In genomic region chr11:84829495-84829894, GRCm38 (mm10) we compare ENCODE assay signal across 7 mouse cellular contexts. TPM values are rescaled to one million over a fixed set of nuclear protein-coding genes. Genes with fewer than 3 reads are reported as not detected.
DNase-seq lines count a peak whose midpoint lies in the region; ATAC-seq and TF ChIP-seq lines count a peak whose summit lies in the region.
"Not testable (repeated sequence)": the region's sequence is repeated elsewhere in the genome, so short reads cannot be mapped to it uniquely, and the experiment has no call there.

No protein-coding gene starts in this region.

- not testable (repeated sequence) for H3K4me1 ChIP-seq in bone marrow, adult 2 months (ENCODE audit: control insufficient read depth, insufficient read depth, low read length); forebrain, embryonic 11.5 days (replicated peaks; ENCODE audit: control insufficient read depth, insufficient read depth, low read length); limb, embryonic 14.5 days (ENCODE audit: control insufficient read depth, insufficient read depth, low read length); lung, postnatal 0 days (ENCODE audit: insufficient read depth, low read depth, low read length); neural tube, embryonic 12.5 days
- peaks cover 19 to 35% of the 10 kb centered on the region in 2 experiments for H3K4me1 ChIP-seq in heart, embryonic 14.5 days (ENCODE audit: control insufficient read depth in 2 of 2, insufficient read depth in 2 of 2, low read length in 2 of 2)
- peaks cover 20% of the 10 kb centered on the region for H3K4me1 ChIP-seq in intestine, embryonic 15.5 days (replicated peaks)

- DNase-seq in forebrain, embryonic 11.5 days (ENCODE audit: low spot score); limb, embryonic 14.5 days (ENCODE audit: low spot score): not testable (repeated sequence)
- peak; percentile 23 for DNase-seq in lung, postnatal 0 days (ENCODE audit: low spot score)

- H3K27ac ChIP-seq in bone marrow, adult 2 months (ENCODE audit: control insufficient read depth, insufficient read depth, low read depth, low read length, poor library complexity), result peak overlapping the region; percentile 94
- not testable (repeated sequence) for H3K27ac ChIP-seq in forebrain, embryonic 11.5 days (ENCODE audit: low read depth, low read length)
- peak overlapping the region; percentile 71 to 93 for H3K27ac ChIP-seq in heart, embryonic 14.5 days (replicated peaks in 1 of 2; ENCODE audit: control insufficient read depth in 1 of 2, insufficient read depth in 1 of 2, low read depth in 2 of 2, low read length in 2 of 2)
- peak overlapping the region; percentile 86 for H3K27ac ChIP-seq in intestine, embryonic 15.5 days
- peak overlapping the region; percentile 82 for H3K27ac ChIP-seq in limb, embryonic 14.5 days (replicated peaks; ENCODE audit: low read depth, low read length)
- peak overlapping the region; percentile 75 for H3K27ac ChIP-seq in lung, postnatal 0 days (ENCODE audit: low read length)
- 0 out of 2 replicates have a peak overlapping the region, but pooled peaks have one; percentile 1 for H3K27ac ChIP-seq in neural tube, embryonic 12.5 days

- H3K4me2 ChIP-seq in forebrain, embryonic 11.5 days (ENCODE audit: low read depth, low read length, severe bottlenecking), result peak overlapping the region; percentile 99
- H3K4me2 ChIP-seq in heart, embryonic 14.5 days (ENCODE audit: low read length), result peak overlapping the region; percentile 82
- peak overlapping the region; percentile 89 for H3K4me2 ChIP-seq in intestine, embryonic 15.5 days (replicated peaks)
- H3K4me2 ChIP-seq in limb, embryonic 14.5 days (replicated peaks; ENCODE audit: low read depth, low read length, severe bottlenecking), result peak overlapping the region; percentile 83
- peak overlapping the region; percentile 94 for H3K4me2 ChIP-seq in lung, postnatal 0 days (replicated peaks; ENCODE audit: low read depth, low read length)
- peak overlapping the region; percentile 95 for H3K4me2 ChIP-seq in neural tube, embryonic 12.5 days (replicated peaks)

- 55% methylated on average over 11 of the region's 11 CpGs for WGBS in bone marrow, adult 2 months
- 79% methylated on average over 11 of the region's 11 CpGs for WGBS in forebrain, embryonic 11.5 days
- 67% methylated on average over 11 of the region's 11 CpGs for WGBS in heart, embryonic 14.5 days
- 62% methylated on average over 11 of the region's 11 CpGs for WGBS in intestine, embryonic 15.5 days
- WGBS in limb, embryonic 14.5 days, result 76% methylated on average over 11 of the region's 11 CpGs
- 59% methylated on average over 11 of the region's 11 CpGs for WGBS in lung, postnatal 0 days
- WGBS in neural tube, embryonic 12.5 days, result 82% methylated on average over 11 of the region's 11 CpGs

- peak overlapping the region; percentile 72 for H3K9ac ChIP-seq in forebrain, embryonic 11.5 days (ENCODE audit: low read length)
- peak overlapping the region; percentile 93 for H3K9ac ChIP-seq in heart, embryonic 14.5 days (ENCODE audit: low read length)
- H3K9ac ChIP-seq in intestine, embryonic 15.5 days, result peak overlapping the region; percentile 83; the same call in 1 of the 2 replicates
- peak overlapping the region; percentile 73 for H3K9ac ChIP-seq in limb, embryonic 14.5 days (ENCODE audit: low read depth, low read length, severe bottlenecking)
- H3K9ac ChIP-seq in lung, postnatal 0 days (replicated peaks; ENCODE audit: low read depth), result peak overlapping the region; percentile 62; the same call in 1 of the 2 replicates
- peak overlapping the region; percentile 77 for H3K9ac ChIP-seq in neural tube, embryonic 12.5 days

- not testable (repeated sequence) for H3K36me3 ChIP-seq in forebrain, embryonic 11.5 days (ENCODE audit: control insufficient read depth, insufficient read depth, low read length); lung, postnatal 0 days (ENCODE audit: insufficient read depth, low read length)
- H3K36me3 ChIP-seq in heart, embryonic 14.5 days (ENCODE audit: control insufficient read depth, insufficient read depth, low read length), result peaks cover 49% of the 10 kb centered on the region
- H3K36me3 ChIP-seq in intestine, embryonic 15.5 days, result peaks cover 10% of the 10 kb centered on the region
- H3K36me3 ChIP-seq in limb, embryonic 14.5 days (ENCODE audit: control insufficient read depth, insufficient read depth, low read length), result peaks cover 33% of the 10 kb centered on the region
- peaks cover 29% of the 10 kb centered on the region for H3K36me3 ChIP-seq in neural tube, embryonic 12.5 days

- not testable (repeated sequence) for TF ChIP-seq CTCF in bone marrow, adult 2 months (IDR thresholded peaks at IDR 0.05; ENCODE audit: control insufficient read depth, insufficient read depth, low read length); lung, postnatal 0 days (IDR thresholded peaks at IDR 0.05)

- H3K4me3 ChIP-seq in bone marrow, adult 2 months (replicated peaks; ENCODE audit: control insufficient read depth, low read depth, low read length), result peak overlapping the region; percentile 98
- H3K4me3 ChIP-seq in forebrain, embryonic 11.5 days (ENCODE audit: low read depth, low read length), result not testable (repeated sequence)
- H3K4me3 ChIP-seq in heart, embryonic 14.5 days (ENCODE audit: control insufficient read depth in 1 of 2, insufficient read depth in 1 of 2, low read depth in 1 of 2, low read length in 2 of 2), result peak overlapping the region; percentile 87 to 98
- H3K4me3 ChIP-seq in intestine, embryonic 15.5 days (replicated peaks), result peak overlapping the region; percentile 88
- H3K4me3 ChIP-seq in limb, embryonic 14.5 days (replicated peaks; ENCODE audit: low read length), result peak overlapping the region; percentile 78
- H3K4me3 ChIP-seq in lung, postnatal 0 days (ENCODE audit: low read depth, low read length), result peak overlapping the region; percentile 83; the same call in 1 of the 2 replicates
- peak overlapping the region; percentile 57 for H3K4me3 ChIP-seq in neural tube, embryonic 12.5 days

- not testable (repeated sequence) for ATAC-seq in forebrain, embryonic 11.5 days (replicated peaks; ENCODE audit: low FRiP score); heart, embryonic 14.5 days (ENCODE audit: insufficient number of reproducible peaks, insufficient read depth, low FRiP score, low read depth); limb, embryonic 14.5 days (ENCODE audit: low FRiP score, low read depth); neural tube, embryonic 12.5 days (ENCODE audit: low FRiP score, low read depth)
- peak; percentile 7; the same call in 1 of the 2 replicates for ATAC-seq in intestine, embryonic 15.5 days
- ATAC-seq in lung, postnatal 0 days, result peak; percentile 5; the same call in 1 of the 2 replicates

- not testable (repeated sequence) for TF ChIP-seq POLR2A in bone marrow, adult 2 months (IDR thresholded peaks at IDR 0.05; ENCODE audit: borderline replicate concordance, control insufficient read depth, low read depth, low read length); limb, embryonic 14.5 days (IDR thresholded peaks at IDR 0.05; ENCODE audit: borderline replicate concordance, extremely low read depth, insufficient read depth, insufficient read length)

- H3K27me3 ChIP-seq in forebrain, embryonic 11.5 days (ENCODE audit: control insufficient read depth, insufficient read depth, low read length); heart, embryonic 14.5 days (ENCODE audit: control insufficient read depth, insufficient read depth, low read length); intestine, embryonic 15.5 days (replicated peaks); limb, embryonic 14.5 days (ENCODE audit: control insufficient read depth, insufficient read depth, low read length); lung, postnatal 0 days (replicated peaks; ENCODE audit: insufficient read depth, low read length); neural tube, embryonic 12.5 days (replicated peaks): not testable (repeated sequence)

- not testable (repeated sequence) for TF ChIP-seq EP300 in lung, postnatal 0 days (IDR thresholded peaks at IDR 0.05)

- H3K9me3 ChIP-seq in forebrain, embryonic 11.5 days (ENCODE audit: control insufficient read depth, low read length); heart, embryonic 14.5 days (ENCODE audit: control insufficient read depth, low read length); intestine, embryonic 15.5 days; limb, embryonic 14.5 days (ENCODE audit: control insufficient read depth, low read length); lung, postnatal 0 days (ENCODE audit: low read length); neural tube, embryonic 12.5 days: not testable (repeated sequence)

RNA-seq across cellular contexts. Expression of gene Dhrs11, which starts 0.7 kb away (rescaled TPM):
- polyA plus RNA-seq in bone marrow, adult 2 months (2011; ENCODE audit: insufficient read depth, insufficient read length, low replicate concordance, missing spikeins), result 144 and 158 TPM in 2 replicates
- 12.6 TPM in 2 replicates for polyA plus RNA-seq in forebrain, embryonic 11.5 days (2014; fragmentation: Nextera tagmentation; extraction: Ambion mirVana)
- 46.5 and 56.5 TPM in 2 replicates for polyA plus RNA-seq in heart, embryonic 14.5 days (2014; fragmentation: Nextera tagmentation; extraction: Ambion mirVana)
- 64.4 and 78.1 TPM in 2 replicates for polyA plus RNA-seq in intestine, embryonic 15.5 days (2015; fragmentation: Nextera tagmentation; extraction: Ambion mirVana)
- polyA plus RNA-seq in limb, embryonic 14.5 days (2012; rRNA removed), result 22.6 and 29.7 TPM in 2 replicates
- 11.5 and 16.2 TPM in 2 replicates for polyA plus RNA-seq in limb, embryonic 14.5 days (2014; fragmentation: Nextera tagmentation; extraction: Ambion mirVana)
- 9.1 and 9.3 TPM in 2 replicates for polyA plus RNA-seq in lung, postnatal 0 days (2015; fragmentation: Nextera tagmentation; extraction: Ambion mirVana)
- polyA plus RNA-seq in neural tube, embryonic 12.5 days (2016; fragmentation: Nextera tagmentation; extraction: Ambion mirVana), result 8.2 and 8.9 TPM in 2 replicates

RNA-seq across cellular contexts. Expression of gene Mrm1, which starts 10.2 kb away (rescaled TPM):
- 39.1 and 41.7 TPM in 2 replicates for polyA plus RNA-seq in bone marrow, adult 2 months (2011; ENCODE audit: insufficient read depth, insufficient read length, low replicate concordance, missing spikeins)
- 12.3 and 13.7 TPM in 2 replicates for polyA plus RNA-seq in forebrain, embryonic 11.5 days (2014; fragmentation: Nextera tagmentation; extraction: Ambion mirVana)
- 17.5 and 20.5 TPM in 2 replicates for polyA plus RNA-seq in heart, embryonic 14.5 days (2014; fragmentation: Nextera tagmentation; extraction: Ambion mirVana)
- polyA plus RNA-seq in intestine, embryonic 15.5 days (2015; fragmentation: Nextera tagmentation; extraction: Ambion mirVana), result 16.0 and 16.3 TPM in 2 replicates
- 10.9 and 11.8 TPM in 2 replicates for polyA plus RNA-seq in limb, embryonic 14.5 days (2012; rRNA removed)
- 10.6 and 11.8 TPM in 2 replicates for polyA plus RNA-seq in limb, embryonic 14.5 days (2014; fragmentation: Nextera tagmentation; extraction: Ambion mirVana)
- 5.3 and 6.5 TPM in 2 replicates for polyA plus RNA-seq in lung, postnatal 0 days (2015; fragmentation: Nextera tagmentation; extraction: Ambion mirVana)
- 8.9 and 10.5 TPM in 2 replicates for polyA plus RNA-seq in neural tube, embryonic 12.5 days (2016; fragmentation: Nextera tagmentation; extraction: Ambion mirVana)

RNA-seq across cellular contexts. Expression of gene Ggnbp2, which starts 41.1 kb away (rescaled TPM):
- polyA plus RNA-seq in bone marrow, adult 2 months (2011; ENCODE audit: insufficient read depth, insufficient read length, low replicate concordance, missing spikeins), result 67.9 and 113 TPM in 2 replicates
- polyA plus RNA-seq in forebrain, embryonic 11.5 days (2014; fragmentation: Nextera tagmentation; extraction: Ambion mirVana), result 68.3 and 68.7 TPM in 2 replicates
- 49.9 and 54.4 TPM in 2 replicates for polyA plus RNA-seq in heart, embryonic 14.5 days (2014; fragmentation: Nextera tagmentation; extraction: Ambion mirVana)
- 78.7 and 83.1 TPM in 2 replicates for polyA plus RNA-seq in intestine, embryonic 15.5 days (2015; fragmentation: Nextera tagmentation; extraction: Ambion mirVana)
- polyA plus RNA-seq in limb, embryonic 14.5 days (2012; rRNA removed), result 86.7 and 105 TPM in 2 replicates
- 67.3 and 69.9 TPM in 2 replicates for polyA plus RNA-seq in limb, embryonic 14.5 days (2014; fragmentation: Nextera tagmentation; extraction: Ambion mirVana)
- polyA plus RNA-seq in lung, postnatal 0 days (2015; fragmentation: Nextera tagmentation; extraction: Ambion mirVana), result 56.4 and 57.3 TPM in 2 replicates
- polyA plus RNA-seq in neural tube, embryonic 12.5 days (2016; fragmentation: Nextera tagmentation; extraction: Ambion mirVana), result 80.0 and 93.3 TPM in 2 replicates

RNA-seq across cellular contexts. Expression of gene Myo19, which starts 50.5 kb away (rescaled TPM):
- polyA plus RNA-seq in bone marrow, adult 2 months (2011; ENCODE audit: insufficient read depth, insufficient read length, low replicate concordance, missing spikeins), result 4.3 and 8.1 TPM in 2 replicates
- polyA plus RNA-seq in forebrain, embryonic 11.5 days (2014; fragmentation: Nextera tagmentation; extraction: Ambion mirVana), result 11.8 and 13.6 TPM in 2 replicates
- 5.8 and 6.6 TPM in 2 replicates for polyA plus RNA-seq in heart, embryonic 14.5 days (2014; fragmentation: Nextera tagmentation; extraction: Ambion mirVana)
- polyA plus RNA-seq in intestine, embryonic 15.5 days (2015; fragmentation: Nextera tagmentation; extraction: Ambion mirVana), result 7.6 and 7.8 TPM in 2 replicates
- polyA plus RNA-seq in limb, embryonic 14.5 days (2012; rRNA removed), result 29.2 and 36.3 TPM in 2 replicates
- 11.0 and 11.3 TPM in 2 replicates for polyA plus RNA-seq in limb, embryonic 14.5 days (2014; fragmentation: Nextera tagmentation; extraction: Ambion mirVana)
- polyA plus RNA-seq in lung, postnatal 0 days (2015; fragmentation: Nextera tagmentation; extraction: Ambion mirVana), result 2.6 and 3.3 TPM in 2 replicates
- 8.2 and 8.8 TPM in 2 replicates for polyA plus RNA-seq in neural tube, embryonic 12.5 days (2016; fragmentation: Nextera tagmentation; extraction: Ambion mirVana)

RNA-seq across cellular contexts. Expression of gene Pigw, which starts 50.6 kb away (rescaled TPM):
- polyA plus RNA-seq in bone marrow, adult 2 months (2011; ENCODE audit: insufficient read depth, insufficient read length, low replicate concordance, missing spikeins), result 2.7 and 2.9 TPM in 2 replicates
- 3.7 and 3.9 TPM in 2 replicates for polyA plus RNA-seq in forebrain, embryonic 11.5 days (2014; fragmentation: Nextera tagmentation; extraction: Ambion mirVana)
- polyA plus RNA-seq in heart, embryonic 14.5 days (2014; fragmentation: Nextera tagmentation; extraction: Ambion mirVana), result 2.8 and 3.0 TPM in 2 replicates
- polyA plus RNA-seq in intestine, embryonic 15.5 days (2015; fragmentation: Nextera tagmentation; extraction: Ambion mirVana), result 2.8 and 3.4 TPM in 2 replicates
- 4.9 and 5.8 TPM in 2 replicates for polyA plus RNA-seq in limb, embryonic 14.5 days (2012; rRNA removed)
- polyA plus RNA-seq in limb, embryonic 14.5 days (2014; fragmentation: Nextera tagmentation; extraction: Ambion mirVana), result 2.4 and 3.6 TPM in 2 replicates
- 1.1 and 1.5 TPM in 2 replicates for polyA plus RNA-seq in lung, postnatal 0 days (2015; fragmentation: Nextera tagmentation; extraction: Ambion mirVana)
- 1.9 and 2.8 TPM in 2 replicates for polyA plus RNA-seq in neural tube, embryonic 12.5 days (2016; fragmentation: Nextera tagmentation; extraction: Ambion mirVana)
